Mouse (Mus musculus) B cell, adult (primary cell): ENCODE results near the gene Ankrd6. TPM values are rescaled to one million over a fixed set of nuclear protein-coding genes. Genes with fewer than 3 reads are reported as not detected.

ENCODE experiments used
- total RNA-seq: library from RNA; stranded (reverse); gene quantifications from 4 replicates; pipeline ENCODE4 v1.2.4, GENCODE M21; 2023; ENCODE audit not compliant: inconsistent age

Gene Ankrd6
- 0.72 to 1.3 TPM (median 1.1 TPM) in 4 replicates for total RNA-seq

GRCm38 (mm10) chr4:32950356-32951034 is at the start of gene Ankrd6:
Ankrd6 (minus strand) TSS chr4:32950841.

GRCm38 (mm10) chr4:32982716-32983175 is 32.1 kb upstream of the Ankrd6 start, which contains the start of gene Rragd:
Rragd (plus strand) TSS chr4:32983037.

DNA sequence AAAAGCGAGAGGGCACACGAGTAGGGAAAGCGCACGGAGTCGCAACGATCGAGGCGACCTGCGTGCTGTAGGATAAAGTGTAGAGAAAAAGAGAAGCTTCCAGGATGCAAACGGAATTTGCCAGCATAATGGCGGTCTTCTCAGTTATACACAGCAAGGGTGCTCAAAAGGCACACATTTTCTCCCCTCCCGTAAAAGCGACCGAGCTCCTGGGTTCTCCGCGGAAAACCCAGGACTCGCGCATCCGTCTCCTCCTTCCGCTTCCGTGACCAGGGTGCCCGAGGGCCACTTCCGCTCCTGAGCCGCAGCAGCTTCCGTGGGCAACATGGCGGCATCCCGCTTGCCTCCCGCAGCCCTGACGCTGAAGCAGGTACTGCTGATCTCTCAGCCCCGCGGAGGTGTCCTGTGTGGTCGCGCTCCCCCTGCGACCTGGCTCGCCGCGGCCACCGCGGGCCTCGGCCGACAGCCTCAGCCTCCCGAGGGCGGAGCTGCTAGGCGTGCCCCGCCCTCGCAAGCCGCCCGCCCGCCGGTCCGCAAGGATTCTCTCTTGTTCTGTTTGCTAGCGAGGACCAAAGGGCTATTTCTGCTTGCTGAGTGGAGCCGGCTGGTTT is 150.6 kb downstream of the Ankrd6 start, which contains the start of gene Lyrm2:
Gene Lyrm2, plus strand, starts transcription at position 288 of the 611 bp plus-strand sequence.

Other genes with a start within 250 kb of the Ankrd6 start
- 22.5 to 34.2 TPM (median 32.1 TPM) in 4 replicates for gene Lyrm2, start 150.6 kb downstream of the Ankrd6 start, total RNA-seq
- gene Rragd, start 32.2 kb upstream of the Ankrd6 start, total RNA-seq: 2.9 to 3.7 TPM (median 3.5 TPM) in 4 replicates
- 95.1 to 108 TPM (median 101 TPM) in 4 replicates for gene Ube2j1, start 80.6 kb upstream of the Ankrd6 start, total RNA-seq
- 0.36 to 0.93 TPM in 2 of 4 replicates, not detected in the others for gene Gabrr2, start 112.2 kb upstream of the Ankrd6 start, total RNA-seq
- gene Gabrr1, start 181.7 kb upstream of the Ankrd6 start, total RNA-seq: not detected in 4 replicates
- gene Pm20d2, start 238.9 kb upstream of the Ankrd6 start, total RNA-seq: not detected in 4 replicates